Mouse (Mus musculus) gonadal fat pad, adult 2 months (tissue): ENCODE data around the gene Plac9a. TPM values are rescaled to one million over a fixed set of nuclear protein-coding genes. Genes with fewer than 3 reads are reported as not detected.
"Not testable (repeated sequence)": the region's sequence is repeated elsewhere in the genome, so short reads cannot be mapped to it uniquely, and the experiment has no call there.

Experiments used
- DNase-seq: peaks from one replicate; pipeline ENCODE4 v3.0.0-alpha.2; 2012; ENCODE audit warnings: low read depth
- polyA plus RNA-seq: library from polyadenylated mRNA; depleted of rRNA; stranded (reverse); fragments of >200 nt; gene quantifications from 2 replicates; pipeline ENCODE4 v1.2.3, GENCODE M21; 2012; rRNA removed

Plac9a gene
- polyA plus RNA-seq: 3.8 and 4.4 TPM in 2 replicates

GRCm38 (mm10) chr14:25903000-25903399 lies at the start of gene Plac9a:
TSS of gene Plac9a (minus strand) at chr14:25903100.
- DNase-seq: not testable (repeated sequence)

- not testable (repeated sequence) for DNase-seq
Measured at GRCm38 (mm10) chr14:25938004-25938403, 35.1 kb upstream of the Plac9a start, which contains the start of gene Cphx1. TSS of gene Cphx1 (plus strand) at chr14:25938304.

- not testable (repeated sequence) for DNase-seq
Measured at GRCm38 (mm10) chr14:25936867-25937630, 34.1 kb upstream of the Plac9a start.

DNA sequence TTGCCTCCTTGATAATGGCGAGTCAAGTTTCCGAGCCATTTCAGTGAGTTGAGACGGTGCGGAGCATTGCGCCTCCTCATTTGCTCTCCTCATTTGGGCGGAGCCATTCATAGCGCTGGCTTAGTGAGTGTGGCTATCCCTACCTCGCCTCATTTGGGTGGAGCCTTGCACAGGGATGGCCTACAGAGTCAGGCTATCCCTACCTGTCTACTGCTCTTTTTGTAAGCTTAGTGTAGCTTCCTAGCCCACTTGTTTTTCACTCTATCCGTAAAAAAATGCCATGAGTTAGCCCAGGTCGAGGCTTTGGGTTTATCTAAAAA lies 24.6 kb upstream of the Plac9a start, which contains the start of gene Tmem254a:
Gene Tmem254a, minus strand, starts transcription at position 111 of the 320 bp plus-strand sequence.
- DNase-seq: not testable (repeated sequence)

DNA sequence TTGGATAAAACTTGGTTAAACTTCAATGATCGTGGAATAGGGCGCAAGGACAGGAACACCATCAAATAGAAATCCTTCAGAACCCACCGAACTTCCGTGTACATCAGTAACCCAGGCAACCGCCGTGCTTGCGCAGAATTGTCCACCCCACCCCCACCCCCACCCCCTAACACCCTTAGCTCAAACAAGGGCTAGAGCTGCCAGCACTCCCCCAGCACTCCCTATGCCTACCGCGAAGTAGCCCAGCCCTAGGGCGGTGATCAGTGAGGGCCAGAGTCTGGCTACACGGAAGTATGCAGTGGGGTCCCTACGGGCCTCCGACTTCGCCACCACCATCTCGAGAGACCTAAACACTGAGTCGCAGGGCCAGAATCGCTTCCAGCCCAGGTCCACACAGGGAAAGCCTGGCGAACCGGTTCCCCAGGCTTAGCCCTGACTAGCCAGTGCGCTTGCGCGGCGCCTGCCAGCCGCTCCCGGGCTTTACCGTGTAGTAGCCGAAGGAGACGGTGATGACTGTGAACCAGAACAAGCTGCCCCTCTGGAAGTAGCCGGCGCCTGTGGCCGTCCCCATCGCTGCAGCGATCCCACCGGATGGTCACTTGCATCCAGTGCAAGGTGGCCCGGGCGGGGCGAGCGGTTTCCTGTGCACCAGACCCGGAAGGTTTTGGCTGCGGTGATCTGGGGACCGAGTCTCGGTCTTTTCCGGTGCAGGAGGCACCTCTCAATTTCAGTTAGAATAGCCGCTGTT lies 24.1 kb upstream of the Plac9a start:
- DNase-seq: not testable (repeated sequence)

- DNase-seq: not testable (repeated sequence)
Measured at GRCm38 (mm10) chr14:25918427-25919170, 15.7 kb upstream of the Plac9a start.

DNA sequence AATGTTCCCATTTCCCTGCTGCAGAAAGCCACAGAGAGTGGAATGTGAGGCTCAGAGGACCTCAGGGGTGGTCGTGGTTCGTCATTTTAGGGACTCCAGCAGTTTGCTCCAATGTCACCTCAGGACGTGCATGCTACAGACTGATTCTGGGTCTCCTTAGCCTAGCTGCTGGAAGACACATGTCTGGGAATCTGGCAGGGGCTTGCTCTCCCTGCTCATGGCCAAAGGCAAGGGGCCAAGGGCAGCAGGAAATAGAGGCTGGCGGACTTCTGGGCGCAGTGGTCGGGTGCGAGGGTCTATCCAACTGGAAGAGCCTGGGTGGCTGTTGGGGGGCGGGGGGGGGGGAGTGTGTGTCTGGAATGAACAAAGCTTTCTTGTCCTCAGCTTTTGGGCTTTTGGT lies 6.1 kb upstream of the Plac9a start:
- DNase-seq: not testable (repeated sequence)

- not testable (repeated sequence) for DNase-seq
Measured at GRCm38 (mm10) chr14:25907272-25907671, 4.4 kb upstream of the Plac9a start.

DNA sequence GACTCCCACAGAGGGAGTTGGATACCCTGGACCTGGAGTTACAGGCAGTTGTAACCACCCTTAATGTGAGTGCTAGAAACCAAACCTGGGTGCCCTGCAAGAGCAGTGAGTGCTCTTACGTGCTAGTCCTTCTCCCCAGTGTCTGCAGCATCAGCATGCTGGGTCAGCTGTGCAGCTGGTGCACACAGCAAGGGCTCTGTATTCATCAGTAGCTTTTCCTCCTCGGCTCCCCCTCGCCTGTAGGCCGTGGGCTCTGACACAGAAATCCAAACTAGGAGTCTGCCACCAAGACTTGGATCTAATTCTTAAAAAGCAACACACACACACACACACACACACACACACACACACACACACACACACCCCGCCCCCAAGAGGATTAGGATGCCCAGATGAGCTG lies 2.3 kb upstream of the Plac9a start:
- not testable (repeated sequence) for DNase-seq

DNA sequence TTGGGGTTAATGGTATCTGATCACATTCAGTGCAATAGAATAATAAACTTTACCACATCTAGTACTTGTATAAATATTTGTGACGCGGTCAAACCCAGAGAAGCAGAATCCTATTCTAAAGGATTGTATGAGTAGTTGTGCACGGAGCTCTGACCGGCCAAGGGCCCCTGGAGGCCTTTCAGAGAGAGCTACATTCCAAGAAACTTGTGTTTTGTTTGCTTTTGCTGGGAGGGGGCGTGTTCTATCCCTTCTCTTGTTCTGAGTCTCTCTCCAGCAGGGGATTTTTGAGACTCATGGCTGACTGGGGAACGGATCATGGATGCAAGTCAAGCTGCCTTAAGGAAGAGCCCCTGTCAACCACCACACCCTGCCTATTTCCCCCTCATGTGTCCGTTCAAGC lies 7.2 kb downstream of the Plac9a start:
- DNase-seq: not testable (repeated sequence)

DNA sequence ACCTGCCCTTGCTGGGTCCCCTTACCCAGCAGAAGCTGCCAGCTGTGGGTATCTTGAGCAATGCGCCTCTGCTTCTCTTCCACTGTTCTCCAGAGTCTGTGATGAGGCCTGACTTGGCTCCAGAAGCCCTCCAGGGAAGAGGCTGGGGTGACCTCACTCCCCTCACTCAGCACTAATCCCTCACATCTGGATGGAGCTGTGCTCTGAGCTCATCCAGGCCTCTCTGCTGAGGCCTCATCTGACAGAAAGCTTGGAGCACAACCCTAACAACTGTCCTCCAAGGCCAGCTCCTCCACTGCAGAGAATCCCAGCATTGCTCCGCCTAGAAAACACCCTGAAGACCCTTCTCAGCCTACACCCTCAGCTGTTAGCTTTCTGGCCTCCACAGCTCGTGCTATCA lies 8.3 kb downstream of the Plac9a start:
- DNase-seq: not testable (repeated sequence)

GRCm38 (mm10) chr14:25885886-25886285 lies 17.0 kb downstream of the Plac9a start:
- DNase-seq: not testable (repeated sequence)

- DNase-seq: not testable (repeated sequence)
Measured at GRCm38 (mm10) chr14:25881769-25882168, 21.1 kb downstream of the Plac9a start.

GRCm38 (mm10) chr14:25876640-25877039 lies 26.3 kb downstream of the Plac9a start:
- DNase-seq: not testable (repeated sequence)

GRCm38 (mm10) chr14:25872461-25873415 lies 30.2 kb downstream of the Plac9a start:
- no peak for DNase-seq

DNA sequence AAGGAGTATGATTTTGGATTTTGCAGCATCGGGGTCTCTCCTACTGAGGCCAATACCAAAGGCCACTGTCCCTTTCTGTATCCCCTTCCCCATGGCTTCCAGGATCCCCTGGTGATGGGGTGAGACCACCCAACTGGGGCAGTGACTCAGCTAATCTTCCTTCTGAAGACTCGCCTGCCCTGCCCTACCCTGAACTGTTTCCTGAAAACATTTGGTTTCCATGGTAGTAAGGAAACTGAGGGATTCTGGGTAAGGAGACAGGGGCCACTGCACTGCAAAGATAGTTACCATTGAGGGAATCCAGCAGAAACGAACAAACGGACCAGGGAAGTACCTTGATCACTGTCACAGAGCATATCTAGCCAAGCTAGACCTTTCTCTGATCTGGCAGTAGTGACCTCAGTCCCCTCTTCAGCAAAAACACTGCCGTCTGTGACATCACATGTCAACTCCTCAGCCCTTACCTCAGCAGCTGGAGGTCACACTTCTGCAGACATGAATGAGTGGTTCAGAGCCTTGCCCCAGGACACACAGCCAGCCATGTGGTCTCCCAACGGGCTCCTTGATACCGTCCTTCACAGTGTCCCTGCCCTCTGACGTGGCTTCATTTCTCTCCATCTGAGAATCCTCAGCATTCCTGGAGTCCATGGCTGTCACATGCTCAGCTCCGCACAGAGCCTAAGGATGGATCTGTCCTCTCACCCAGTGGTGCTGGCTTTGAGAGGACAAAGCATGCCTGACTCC lies 33.6 kb downstream of the Plac9a start:
- no peak for DNase-seq

- DNase-seq: no peak
Measured at GRCm38 (mm10) chr14:25868706-25869105, 34.2 kb downstream of the Plac9a start.

- no peak for DNase-seq
Measured at GRCm38 (mm10) chr14:25867834-25868233, 35.1 kb downstream of the Plac9a start.

- no peak for DNase-seq
Measured at GRCm38 (mm10) chr14:25866832-25867231, 36.1 kb downstream of the Plac9a start.

- DNase-seq: no peak
Measured at GRCm38 (mm10) chr14:25866384-25866783, 36.5 kb downstream of the Plac9a start.
